Mouse (Mus musculus): Measurements from ENCODE around the gene A030014E15Rik. TPM values are rescaled to one million over a fixed set of nuclear protein-coding genes. Genes with fewer than 3 reads are reported as not detected.
A peak's percentile ranks its signal among the peaks of the same experiment; 100 is the strongest.

The A030014E15Rik gene
- total and polyA plus RNA-seq, 3 experiments, result not detected

DNA sequence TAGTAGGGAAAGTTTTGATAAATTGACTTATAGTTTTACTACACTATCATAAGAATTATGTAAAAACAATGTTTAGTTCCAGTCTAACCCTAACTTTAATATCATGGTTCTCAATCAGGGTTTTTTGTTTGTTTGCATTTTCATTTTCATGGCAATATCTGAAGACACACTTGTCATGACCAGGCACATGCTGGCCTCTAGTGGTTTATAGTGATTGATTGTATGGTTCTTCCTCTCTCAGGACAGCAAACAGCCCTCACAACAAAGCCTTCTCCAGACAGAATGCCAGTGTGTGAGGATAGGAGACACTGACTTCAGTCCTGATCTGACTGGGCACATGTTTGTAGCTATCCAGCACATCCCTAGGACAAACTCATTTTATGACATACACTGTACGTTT, 48.5 kb downstream of the A030014E15Rik start:
- Histone ChIP-seq H3K4me2 (ENCODE audit: insufficient read depth, low read depth, poor library complexity, severe bottlenecking) (no peak overlapping the region), H3K4me1 (ENCODE audit: control insufficient read depth in 1 of 2, insufficient read depth in 2 of 2) (peaks cover 3 to 7% of the 10 kb centered on the region in 2 experiments; a peak in 2 of 4 replicates), H3K9me3 (replicated peaks; ENCODE audit: low read length) (no peaks in the 10 kb centered on the region), H3K4me3 (replicated peaks in 1 of 3; ENCODE audit: low read depth in 2 of 3, low read length in 2 of 3, poor library complexity in 1 of 3) (no peak overlapping the region), H3K27me3 (replicated peaks) (no peaks in the 10 kb centered on the region), H3K9ac (ENCODE audit: insufficient read depth, low read depth) (no peak overlapping the region), H3K79me2 (replicated peaks; ENCODE audit: control insufficient read depth, extremely low read depth, insufficient read depth, poor library complexity, severe bottlenecking) (no peaks in the 10 kb centered on the region), H3K36me3 (replicated peaks in 1 of 2; ENCODE audit: control insufficient read depth in 1 of 2, insufficient read depth in 1 of 2, low read length in 1 of 2) (no peaks in the 10 kb centered on the region), H3K27ac (ENCODE audit: insufficient read depth, low read depth) (no peak overlapping the region)
- dilution Hi-C loops (cut with MboI; ENCODE audit: extremely low pct_ligation_motif_present, extremely low pct_unique_long_range_greater_than_20kb, low sequenced_read_pairs), result no loop called here
- in situ Hi-C loops (cut with MboI; ENCODE audit: low pct_ligation_motif_present, low pct_unique_long_range_greater_than_20kb, low sequenced_read_pairs), result no loop called here
- DNase-seq (ENCODE audit: extremely low read depth), result no peak
- TF ChIP-seq TBP (conservative IDR thresholded peaks at IDR 0.05; ENCODE audit: low read depth, low read length) (no peak), SMC3 (IDR thresholded peaks at IDR 0.05; ENCODE audit: low read depth, low read length) (peak; percentile 44), ELF1 (IDR thresholded peaks at IDR 0.05; ENCODE audit: low read depth, low read length) (no peak), CTCF (conservative IDR thresholded peaks at IDR 0.05 in 1 of 2, IDR thresholded peaks at IDR 0.05 in 1 of 2; ENCODE audit: low read depth in 2 of 2, low read length in 2 of 2) (peak in 1 of 2 experiments; percentile 58; a peak in 2 of 4 replicates), RAD21 (IDR thresholded peaks at IDR 0.05; ENCODE audit: low read depth, low read length) (peak; percentile 62)

DNA sequence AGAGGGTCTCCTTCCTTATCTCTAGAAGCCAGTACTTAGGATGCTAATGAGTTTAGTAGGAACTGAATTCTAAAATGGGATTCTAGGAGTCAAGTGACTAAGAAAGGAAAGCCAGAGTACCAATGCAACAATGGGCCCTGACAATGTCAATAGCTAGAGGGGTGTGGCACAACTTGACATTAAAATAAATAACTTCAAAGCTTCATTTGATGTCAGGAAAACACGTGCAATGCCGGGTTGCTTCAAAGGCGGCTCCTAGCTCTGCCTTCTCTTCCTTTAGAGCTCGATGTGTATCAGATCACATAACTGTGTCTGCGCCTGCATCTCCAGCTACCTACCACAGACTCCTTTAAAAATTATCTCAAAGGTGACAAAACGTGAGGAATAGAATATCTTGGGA, 49.2 kb downstream of the A030014E15Rik start:
- Histone ChIP-seq H3K4me1 (ENCODE audit: control insufficient read depth in 1 of 2, insufficient read depth in 2 of 2) (peaks cover 3 to 7% of the 10 kb centered on the region in 2 experiments; a peak in 2 of 4 replicates), H3K9ac (ENCODE audit: insufficient read depth, low read depth) (no peak overlapping the region), H3K36me3 (replicated peaks in 1 of 2; ENCODE audit: control insufficient read depth in 1 of 2, insufficient read depth in 1 of 2, low read length in 1 of 2) (no peaks in the 10 kb centered on the region), H3K27me3 (replicated peaks) (no peaks in the 10 kb centered on the region), H3K27ac (ENCODE audit: insufficient read depth, low read depth) (no peak overlapping the region), H3K79me2 (replicated peaks; ENCODE audit: control insufficient read depth, extremely low read depth, insufficient read depth, poor library complexity, severe bottlenecking) (no peaks in the 10 kb centered on the region), H3K4me3 (replicated peaks in 1 of 3; ENCODE audit: low read depth in 2 of 3, low read length in 2 of 3, poor library complexity in 1 of 3) (no peak overlapping the region), H3K9me3 (replicated peaks; ENCODE audit: low read length) (no peaks in the 10 kb centered on the region), H3K4me2 (ENCODE audit: insufficient read depth, low read depth, poor library complexity, severe bottlenecking) (no peak overlapping the region)
- DNase-seq (ENCODE audit: extremely low read depth), result no peak
- no peak for TF ChIP-seq MAZ (IDR thresholded peaks at IDR 0.05; ENCODE audit: low read depth, low read length)
- TF ChIP-seq E2F4 (IDR thresholded peaks at IDR 0.05; ENCODE audit: insufficient replicate concordance, low read depth, low read length), result no peak
- TF ChIP-seq MYC (IDR thresholded peaks at IDR 0.05; ENCODE audit: low read depth, low read length), result no peak
- TF ChIP-seq ZKSCAN1 (IDR thresholded peaks at IDR 0.05; ENCODE audit: borderline replicate concordance, low read depth, low read length), result no peak
- TF ChIP-seq BHLHE40 (IDR thresholded peaks at IDR 0.05; ENCODE audit: low read depth, low read length), result no peak
- no peak for TF ChIP-seq TCF12 (IDR thresholded peaks at IDR 0.05; ENCODE audit: low read depth, low read length)
- no peak for TF ChIP-seq SIN3A (IDR thresholded peaks at IDR 0.05; ENCODE audit: low read length)
- TF ChIP-seq MAX (IDR thresholded peaks at IDR 0.05; ENCODE audit: low read length), result no peak
- no peak for TF ChIP-seq CHD1 (IDR thresholded peaks at IDR 0.05; ENCODE audit: low read depth, low read length)
- TF ChIP-seq MAFK (IDR thresholded peaks at IDR 0.05; ENCODE audit: insufficient replicate concordance, low read length), result no peak
- TF ChIP-seq ZC3H11A (IDR thresholded peaks at IDR 0.05; ENCODE audit: low read depth, low read length), result no peak
- no peak for TF ChIP-seq HCFC1 (IDR thresholded peaks at IDR 0.05; ENCODE audit: low read depth, low read length)
- no peak for TF ChIP-seq RCOR1 (conservative IDR thresholded peaks at IDR 0.05; ENCODE audit: low read depth, low read length)
- TF ChIP-seq NRF1 (IDR thresholded peaks at IDR 0.05; ENCODE audit: low read depth, low read length), result no peak
- no peak for TF ChIP-seq CTCF (conservative IDR thresholded peaks at IDR 0.05 in 1 of 2, IDR thresholded peaks at IDR 0.05 in 1 of 2; ENCODE audit: low read depth in 2 of 2, low read length in 2 of 2)
- no peak for TF ChIP-seq UBTF (IDR thresholded peaks at IDR 0.05; ENCODE audit: low read depth, low read length)
- in situ Hi-C loops (cut with MboI; ENCODE audit: low pct_ligation_motif_present, low pct_unique_long_range_greater_than_20kb, low sequenced_read_pairs) (no loop called here), dilution Hi-C loops (cut with MboI; ENCODE audit: extremely low pct_ligation_motif_present, extremely low pct_unique_long_range_greater_than_20kb, low sequenced_read_pairs) (no loop called here)
